Mouse (Mus musculus) liver, postnatal 0 days (tissue): ENCODE data around the gene Olfr402.

Experiments
- CTCF ChIP-seq: sonication (generic); IDR thresholded peaks from 2 replicates; pipeline ENCODE4 v1.5.1; 2016; ENCODE audit warnings: antibody characterized with exemption, low read depth
- EP300 ChIP-seq: IDR thresholded peaks from 2 replicates; pipeline ENCODE4 v1.6.1; 2016; ENCODE audit warnings: antibody characterized with exemption, low read depth, mild to moderate bottlenecking

DNA sequence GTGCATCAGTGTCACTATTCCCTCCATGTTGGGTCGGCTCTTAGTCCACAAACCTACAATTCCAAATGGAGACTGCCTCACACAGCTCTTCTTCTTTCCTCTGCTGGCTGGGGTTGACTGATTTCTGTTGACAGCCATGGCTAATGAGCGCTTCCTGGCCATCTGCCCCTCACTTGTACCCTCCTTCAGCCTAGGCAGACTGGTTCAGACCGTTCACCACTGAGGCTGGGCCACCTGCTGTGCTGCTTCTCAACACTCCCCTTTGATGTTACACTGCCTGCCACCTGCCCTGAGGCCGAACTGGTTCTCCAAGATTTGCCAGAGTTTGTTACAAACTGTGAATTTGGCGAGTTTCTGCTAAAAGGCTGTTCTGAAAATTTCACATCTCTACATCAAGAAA, 48.3 kb upstream of the Olfr402 start:
- TF ChIP-seq EP300 (no peak), CTCF (no peak)
